Mouse (Mus musculus) MEL (cell line): ENCODE results near the gene Traf3.

Source experiments
- BHLHE40 ChIP-seq: IDR thresholded peaks from 2 replicates; pipeline ENCODE4 v1.6.1; 2012; ENCODE audit warnings: low read depth, mild to moderate bottlenecking, inconsistent platforms, low read length, improper control_type of control experiment, borderline replicate concordance
- CTCF ChIP-seq, 3 experiments: IDR thresholded peaks in 2 of 3; conservative IDR thresholded peaks in 1 of 3; 2 replicates each; pipeline ENCODE4 v1.5.1; 2011 to 2012; ENCODE audit warnings: low read length in 3 of 3, low read depth in 2 of 3, mild to moderate bottlenecking in 2 of 3, improper control_type of control experiment in 1 of 3, inconsistent platforms in 1 of 3, mixed read lengths in 1 of 3, moderate library complexity in 1 of 3; ENCODE audit not compliant: control insufficient read depth in 1 of 3, insufficient read depth in 1 of 3, poor library complexity in 1 of 3, severe bottlenecking in 1 of 3
- E2F4 ChIP-seq: IDR thresholded peaks from 2 replicates; pipeline ENCODE4 v1.6.1; 2011; ENCODE audit warnings: low read depth, low read length, improper control_type of control experiment, borderline replicate concordance
- EP300 ChIP-seq, 2 experiments: IDR thresholded peaks; 2 replicates each; pipeline ENCODE4 v1.6.1; 2011; ENCODE audit warnings: improper control_type of control experiment in 2 of 2, low read length in 2 of 2, low read depth in 1 of 2, mild to moderate bottlenecking in 1 of 2
- GABPA ChIP-seq: IDR thresholded peaks from 2 replicates; pipeline ENCODE4 v1.6.1; 2012; ENCODE audit warnings: low read depth, mild to moderate bottlenecking, inconsistent platforms, low read length, improper control_type of control experiment, moderate library complexity
- MYC ChIP-seq: IDR thresholded peaks from 2 replicates; pipeline ENCODE4 v1.6.1; 2011; ENCODE audit warnings: low read depth, mild to moderate bottlenecking, low read length, improper control_type of control experiment, moderate library complexity
- POLR2A ChIP-seq, 2 experiments: IDR thresholded peaks; 2 replicates each; pipeline ENCODE4 v1.6.1; 2011 to 2012; ENCODE audit warnings: low read length in 2 of 2, mild to moderate bottlenecking in 2 of 2, control low read depth in 1 of 2, improper control_type of control experiment in 1 of 2, low read depth in 1 of 2, moderate library complexity in 1 of 2; ENCODE audit not compliant: control insufficient read depth in 1 of 2, insufficient read depth in 1 of 2, poor library complexity in 1 of 2
- USF1 ChIP-seq: IDR thresholded peaks from 2 replicates; pipeline ENCODE4 v1.6.1; 2014; ENCODE audit warnings: low read depth, mild to moderate bottlenecking, inconsistent platforms, low read length, improper control_type of control experiment, moderate library complexity
- ZMIZ1 ChIP-seq: IDR thresholded peaks from 2 replicates; pipeline ENCODE4 v1.6.1; 2012; ENCODE audit warnings: low read depth, mild to moderate bottlenecking, inconsistent platforms, low read length, improper control_type of control experiment, moderate library complexity

- no peak for TF ChIP-seq CTCF (IDR thresholded peaks at IDR 0.05 in 2 of 3, conservative IDR thresholded peaks at IDR 0.05 in 1 of 3; ENCODE audit: control insufficient read depth in 1 of 3, insufficient read depth in 1 of 3, low read depth in 2 of 3, low read length in 3 of 3, poor library complexity in 1 of 3, severe bottlenecking in 1 of 3)
- no peak for TF ChIP-seq ZMIZ1
- TF ChIP-seq USF1: no peak
- TF ChIP-seq BHLHE40: no peak
- TF ChIP-seq GABPA: no peak
- TF ChIP-seq EP300 (IDR thresholded peaks at IDR 0.05; ENCODE audit: low read depth in 1 of 2, low read length in 2 of 2): no peak
- no peak for TF ChIP-seq POLR2A (IDR thresholded peaks at IDR 0.05; ENCODE audit: control insufficient read depth in 1 of 2, insufficient read depth in 1 of 2, low read depth in 1 of 2, low read length in 2 of 2, poor library complexity in 1 of 2)
- no peak for TF ChIP-seq E2F4
- TF ChIP-seq MYC: no peak
These were observed 13.0 kb upstream of the Traf3 start for GRCm38 (mm10) chr12:111152981-111153710.
